Mouse (Mus musculus): ENCODE results near the gene Shisa8.

DNA sequence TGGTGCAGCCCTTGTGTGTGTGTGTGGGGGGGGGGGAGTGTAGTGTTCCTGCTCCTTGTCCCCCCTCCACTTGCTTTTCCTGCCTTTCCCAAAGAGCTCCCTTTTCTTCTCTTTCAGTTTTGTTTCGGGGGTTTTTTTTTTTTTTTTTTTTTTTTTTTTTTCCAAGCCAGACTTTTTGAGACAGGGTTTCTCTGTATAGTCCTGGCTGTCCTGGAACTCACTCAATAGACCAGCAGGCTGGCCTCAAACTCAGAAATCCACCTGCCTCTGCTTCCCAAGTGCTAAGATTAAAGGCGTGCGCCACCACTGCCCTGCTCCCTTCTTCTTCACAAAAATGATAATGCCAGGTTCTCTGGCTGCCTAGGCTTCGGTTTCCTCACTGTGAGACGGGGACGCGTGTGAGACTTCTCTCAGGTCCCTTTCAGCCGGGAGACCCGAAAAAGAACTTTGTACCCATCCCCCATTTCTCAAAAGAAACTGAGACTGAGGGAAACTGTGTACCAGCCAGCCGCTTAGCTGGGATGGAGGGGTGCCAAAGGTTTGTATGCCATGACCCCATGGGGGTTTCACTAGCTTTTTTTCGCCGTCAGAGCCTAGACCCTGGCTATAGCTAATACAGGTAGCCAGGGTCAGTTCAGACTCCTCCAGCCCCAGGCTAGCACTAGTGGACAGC, 7.5 kb upstream of the Shisa8 start:
- TF ChIP-seq POLR2A (IDR thresholded peaks at IDR 0.05; ENCODE audit: low read depth, low read length) (no peak), CTCF (IDR thresholded peaks at IDR 0.05; ENCODE audit: borderline replicate concordance, insufficient read depth, low read length) (no peak)
